Mouse (Mus musculus): Measurements from ENCODE around the gene Pik3r5. TPM values are rescaled to one million over a fixed set of nuclear protein-coding genes. Genes with fewer than 3 reads are reported as not detected.

The Pik3r5 gene
- total RNA-seq, 2 experiments from 2014 or later = 0.67 to 1.7 TPM

DNA sequence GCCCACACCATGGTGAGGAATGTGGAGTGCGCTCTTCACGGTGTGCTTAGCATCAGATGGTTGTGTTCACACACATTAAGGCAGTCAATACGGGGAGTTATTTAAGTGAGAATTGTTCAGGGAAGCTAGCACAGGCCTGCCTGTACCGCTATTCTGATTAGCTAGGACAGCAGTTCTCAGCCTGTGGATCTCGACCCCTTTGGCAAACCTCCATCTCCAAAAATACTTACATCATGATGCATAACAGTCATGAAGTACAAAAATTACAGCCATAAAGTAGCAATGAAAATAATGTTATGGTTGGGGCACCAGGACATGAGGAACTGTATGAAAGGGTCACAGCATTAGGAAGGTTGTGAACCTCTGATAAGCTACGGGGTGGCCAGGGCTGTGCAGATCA is 45.7 kb downstream of the Pik3r5 start:
- intact Hi-C loops (cut with DNase I) = no loop called here

DNA sequence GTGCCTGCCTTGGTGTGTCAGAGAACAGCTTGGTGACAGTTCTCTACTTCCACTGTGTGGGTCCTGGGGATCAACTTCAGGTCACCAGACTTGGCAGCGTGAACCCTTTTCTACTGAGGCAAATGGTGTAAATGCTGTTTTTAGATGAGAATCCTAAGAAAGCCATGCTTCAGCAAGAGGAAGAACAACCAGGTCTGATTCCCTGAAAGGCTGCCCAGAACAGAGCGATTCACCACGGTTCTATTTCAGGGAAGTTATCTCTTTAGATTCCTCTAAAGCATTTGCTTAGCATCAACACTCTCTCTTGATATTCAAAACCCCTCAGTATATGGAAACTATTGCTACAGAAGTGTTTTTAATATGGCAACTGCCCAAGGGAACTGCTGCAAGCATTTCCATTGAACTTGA is 46.7 kb downstream of the Pik3r5 start:
- intact Hi-C loops (cut with DNase I) = no loop called here

More for the DNA sequence above, 45.7 kb downstream of the Pik3r5 start:
- DNase-seq = no peak

DNA sequence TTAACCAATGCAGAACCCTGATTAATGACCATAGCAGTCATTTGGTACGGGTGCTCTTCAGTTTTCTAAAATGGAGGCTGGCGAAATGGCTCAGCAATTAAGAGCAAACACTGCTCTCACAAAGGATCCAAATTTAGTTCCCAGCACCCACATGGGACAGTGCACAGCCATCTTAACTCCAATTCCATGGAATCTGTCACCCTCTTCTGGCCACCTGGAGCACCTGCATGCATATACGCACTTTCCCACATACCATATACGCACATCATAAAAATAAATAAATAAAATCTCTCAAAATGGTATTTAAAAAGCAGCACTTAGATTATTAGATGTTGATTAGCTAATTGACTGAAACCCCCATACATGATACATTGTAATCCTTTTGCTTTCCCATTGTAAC is 48.7 kb downstream of the Pik3r5 start:
- DNase-seq = no peak
- intact Hi-C loops (cut with DNase I) = loop anchor here (5.0 to 10.0 kb wide), 2 partner anchors 48 to 244 kb away; partner anchors contain the start of gene Pik3r5

More for the DNA sequence above, 46.7 kb downstream of the Pik3r5 start:
- no peak for DNase-seq

DNA sequence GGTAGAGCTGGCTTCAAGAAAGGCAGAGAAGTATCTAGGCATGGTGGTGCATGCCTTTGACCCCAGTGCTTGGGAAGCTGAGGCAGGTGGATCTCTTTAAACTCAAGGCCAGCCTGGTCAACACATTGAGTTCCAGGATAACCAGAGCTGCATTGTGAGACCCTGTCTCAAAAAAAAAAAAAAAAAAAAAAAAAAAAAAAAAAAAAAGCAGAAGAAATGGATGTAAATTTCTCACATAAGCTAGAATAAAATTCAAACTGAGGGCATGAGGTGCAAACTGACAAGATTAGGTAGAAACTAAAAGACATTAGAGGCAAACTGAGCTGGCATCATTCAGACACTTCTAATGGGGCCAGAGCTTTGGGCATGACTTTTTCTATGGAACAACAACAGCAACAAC is 50.1 kb downstream of the Pik3r5 start:
- intact Hi-C loops (cut with DNase I) = loop anchor here (5.0 to 10.0 kb wide), 2 partner anchors 50 to 243 kb away; partner anchors contain the start of gene Pik3r5
- no peak for DNase-seq

DNA sequence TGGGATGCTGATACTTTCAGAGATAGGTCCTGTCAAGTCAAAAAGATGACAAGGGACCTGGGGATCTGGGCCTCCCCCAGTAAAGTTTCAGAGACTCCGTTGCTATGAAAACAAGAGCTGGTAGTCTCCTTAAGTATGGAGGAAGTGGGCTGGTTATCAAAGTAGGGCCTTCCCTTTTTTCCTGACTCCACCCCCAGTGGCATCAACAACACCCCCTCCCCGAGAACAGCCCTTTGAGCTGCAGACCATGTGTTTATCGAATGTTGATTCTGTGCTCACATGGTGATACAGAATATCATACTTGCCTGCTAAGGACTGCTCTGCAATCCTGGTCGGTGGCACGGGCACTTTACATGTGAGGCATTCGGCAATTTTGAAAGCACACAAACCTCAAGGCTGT is 51.3 kb downstream of the Pik3r5 start:
- no peak for DNase-seq
- intact Hi-C loops (cut with DNase I) = loop anchor here (5.0 to 10.0 kb wide), 2 partner anchors 51 to 242 kb away; partner anchors contain the start of gene Pik3r5

DNA sequence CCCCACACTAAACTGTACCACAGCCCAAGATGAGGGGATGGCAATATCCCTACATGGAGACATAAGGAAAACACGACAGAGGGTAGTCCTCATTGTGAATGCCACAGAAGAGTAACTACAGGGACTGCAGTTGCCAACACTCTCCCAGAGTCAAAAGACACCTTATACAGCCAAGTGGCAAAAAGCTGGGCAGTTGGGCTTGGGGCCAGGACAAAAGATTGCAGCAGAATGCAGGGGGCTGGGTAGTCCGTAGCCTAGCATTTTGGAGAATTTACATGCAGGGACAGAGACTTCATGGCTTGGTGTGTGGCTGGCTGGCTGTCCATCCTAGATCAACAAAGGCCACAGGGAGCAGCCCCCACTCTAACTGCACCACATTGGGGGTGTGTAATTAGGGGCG is 52.5 kb downstream of the Pik3r5 start:
- intact Hi-C loops (cut with DNase I) = loop anchor here (5.0 to 10.0 kb wide), 2 partner anchors 52 to 240 kb away; partner anchors contain the start of gene Pik3r5
- DNase-seq = no peak

DNA sequence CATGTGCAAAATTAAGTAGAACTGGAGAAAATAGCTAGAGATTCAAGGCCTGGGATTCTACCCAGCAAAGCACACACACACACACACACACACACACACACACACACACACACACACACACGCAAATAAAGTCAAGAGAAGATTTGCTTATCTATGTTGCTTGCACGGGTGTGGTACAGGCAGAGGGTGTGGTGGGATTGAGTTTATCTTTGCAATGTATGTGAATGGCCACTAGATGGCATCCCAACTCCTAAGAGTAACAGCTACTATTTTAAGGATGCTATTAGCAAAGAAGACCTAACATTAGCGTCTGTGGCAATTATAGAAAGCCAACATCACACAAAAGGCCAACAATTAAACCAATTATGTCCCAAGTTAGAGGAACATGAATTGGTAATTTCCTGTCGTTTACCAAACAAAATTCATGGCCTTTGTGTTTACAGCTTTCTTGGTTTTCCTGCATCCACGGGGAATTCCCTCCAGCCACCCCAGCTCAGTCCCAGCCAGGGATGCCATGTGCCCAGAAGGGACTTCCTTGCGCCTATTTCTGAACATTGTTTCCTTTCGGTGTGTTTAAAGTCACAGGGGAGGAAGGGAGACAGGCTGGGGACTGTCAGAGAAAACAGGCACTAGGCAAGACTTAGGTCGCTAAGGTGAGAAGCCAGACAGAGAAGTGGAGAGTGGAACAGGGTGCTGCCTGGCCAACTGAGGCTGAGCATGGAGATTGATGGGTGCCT is 53.5 kb downstream of the Pik3r5 start:
- intact Hi-C loops (cut with DNase I) = loop anchor here (1.0 to 10.0 kb wide), 5 partner anchors 42 to 390 kb away; no protein-coding TSS in a partner anchor
- DNase-seq = peak in 1 of 2 experiments; percentile 33

DNA sequence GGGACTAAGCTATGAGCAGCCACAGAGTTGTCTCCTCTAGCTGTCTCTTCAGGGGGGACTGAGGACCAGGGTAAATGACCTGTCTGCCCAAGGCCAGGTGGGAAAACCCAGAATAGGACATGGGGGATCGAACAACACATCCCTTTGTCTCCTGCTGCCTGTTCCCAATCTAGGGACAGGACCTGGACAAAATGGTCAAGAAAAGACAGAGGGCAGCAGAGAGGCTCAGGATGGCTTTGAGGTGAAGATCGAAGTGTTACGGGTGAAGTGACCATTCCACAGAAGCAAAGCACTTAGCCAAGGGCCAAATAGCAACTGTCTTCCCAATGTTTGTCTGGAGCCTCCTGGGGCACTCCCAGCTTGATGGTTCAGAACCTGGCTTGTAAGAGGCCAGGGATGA is 54.2 kb downstream of the Pik3r5 start:
- DNase-seq = no peak
- intact Hi-C loops (cut with DNase I) = loop anchor here (5.0 to 10.0 kb wide), 3 partner anchors 41 to 321 kb away; no protein-coding TSS in a partner anchor

DNA sequence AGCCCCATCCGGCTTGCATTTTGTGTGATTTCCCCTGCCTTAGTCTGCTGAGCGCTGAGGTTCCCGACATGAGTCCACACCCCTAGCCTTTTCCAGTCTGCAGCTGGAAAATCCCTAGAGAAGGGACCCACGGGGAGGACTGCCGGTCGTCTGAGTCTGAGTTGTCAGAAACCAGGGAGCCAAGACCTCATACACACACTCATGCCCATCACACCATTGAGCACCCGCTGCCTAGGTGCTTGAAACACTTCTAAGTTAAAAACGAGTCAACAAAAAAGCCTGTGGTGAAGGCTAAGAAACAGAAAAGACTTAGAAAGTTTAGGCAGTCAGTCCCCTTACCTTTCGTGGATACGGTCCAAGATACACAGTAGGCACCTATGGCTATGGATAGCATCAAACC is 55.8 kb downstream of the Pik3r5 start:
- DNase-seq = no peak
- intact Hi-C loops (cut with DNase I) = loop anchor here (5.0 to 10.0 kb wide), 3 partner anchors 40 to 320 kb away; no protein-coding TSS in a partner anchor

DNA sequence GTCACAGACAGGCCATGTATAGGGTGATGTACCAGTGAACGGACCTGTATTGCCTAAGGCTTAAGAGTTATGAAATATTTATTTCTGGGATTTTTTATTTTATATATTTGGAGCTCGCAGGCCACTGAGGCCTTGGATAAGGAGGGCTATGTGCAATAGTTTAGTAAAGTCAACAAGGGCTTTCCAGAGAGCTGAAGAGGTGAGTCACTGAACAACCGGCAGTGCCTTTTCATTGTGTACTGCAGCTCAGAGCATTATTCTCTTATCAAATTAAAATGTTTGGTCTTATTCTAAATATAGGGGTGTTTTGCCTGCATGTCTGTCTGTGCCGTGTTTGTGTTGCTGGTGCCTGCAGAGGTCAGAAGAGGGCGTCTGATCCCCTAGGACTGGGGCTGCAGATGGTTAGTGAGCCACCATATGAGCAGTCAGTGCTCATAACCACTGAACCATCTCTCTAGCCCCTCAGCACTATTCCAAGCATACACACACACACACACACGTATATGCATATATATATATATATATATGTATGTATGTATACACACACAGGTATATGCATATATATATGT is 56.4 kb downstream of the Pik3r5 start:
- intact Hi-C loops (cut with DNase I) = loop anchor here (5.0 to 10.0 kb wide), 3 partner anchors 39 to 319 kb away; no protein-coding TSS in a partner anchor
- no peak for DNase-seq

DNA sequence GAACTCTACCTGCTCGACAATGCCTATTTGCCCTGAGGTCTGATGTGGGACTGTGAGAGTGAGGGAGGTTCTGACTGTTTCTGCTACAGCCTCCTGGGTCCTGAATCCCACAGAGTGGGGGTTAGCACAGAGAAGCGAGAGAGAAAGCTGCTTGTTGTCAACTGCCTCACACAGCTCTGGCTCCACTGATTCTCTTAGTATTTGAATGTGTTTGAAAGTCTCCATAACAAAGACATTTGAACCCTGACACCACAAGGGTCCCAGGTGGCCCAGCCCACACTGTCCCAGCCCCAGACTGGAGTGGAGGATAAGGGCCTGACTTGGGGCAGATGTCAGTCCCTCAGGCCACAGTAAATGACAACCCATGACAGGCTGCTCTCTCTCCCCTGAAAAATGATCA is 57.3 kb downstream of the Pik3r5 start:
- intact Hi-C loops (cut with DNase I) = loop anchor here (5.0 to 10.0 kb wide), 3 partner anchors 38 to 318 kb away; no protein-coding TSS in a partner anchor
- DNase-seq = no peak

DNA sequence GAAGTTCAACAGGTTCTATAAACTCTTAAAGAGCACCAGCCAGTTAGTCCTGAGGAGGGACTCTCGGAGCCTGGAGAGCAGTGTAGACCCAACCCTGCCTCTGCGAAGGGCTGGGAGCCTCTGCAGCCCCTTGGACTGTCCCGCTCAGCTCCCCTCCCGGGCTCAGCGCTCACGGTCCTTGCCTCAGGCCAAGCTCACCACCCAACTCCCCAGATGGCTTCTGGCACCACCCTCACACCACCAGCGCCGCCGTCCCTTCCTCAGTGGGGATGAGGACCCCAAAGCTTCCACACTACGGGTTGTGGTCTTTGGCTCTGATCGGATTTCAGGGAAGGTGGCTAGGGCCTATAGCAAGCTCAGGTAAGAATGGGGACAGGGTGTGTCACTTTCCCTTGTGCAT is 60.7 kb downstream of the Pik3r5 start:
- no peak for DNase-seq
- intact Hi-C loops (cut with DNase I) = no loop called here

DNA sequence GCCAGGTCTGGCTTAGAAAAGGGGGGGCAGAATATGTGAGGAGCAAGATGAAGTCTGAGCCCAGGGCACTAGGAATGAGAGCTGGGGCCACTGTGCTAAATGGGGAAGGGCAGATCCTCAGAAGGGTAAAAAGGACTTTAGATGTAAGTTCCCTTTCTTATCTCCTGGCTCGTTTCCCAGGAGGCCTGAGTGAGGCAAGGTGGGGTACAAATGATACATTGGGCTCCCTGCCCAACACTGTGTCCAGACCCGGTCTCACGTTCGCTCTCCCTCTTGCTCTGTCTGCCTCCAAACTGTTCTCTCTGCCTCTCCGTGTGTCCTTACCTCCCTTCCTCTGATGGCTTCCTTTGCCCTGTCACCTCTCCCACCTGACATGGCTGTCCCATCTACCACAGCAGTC is 61.8 kb downstream of the Pik3r5 start:
- no peak for DNase-seq
- intact Hi-C loops (cut with DNase I) = no loop called here

DNA sequence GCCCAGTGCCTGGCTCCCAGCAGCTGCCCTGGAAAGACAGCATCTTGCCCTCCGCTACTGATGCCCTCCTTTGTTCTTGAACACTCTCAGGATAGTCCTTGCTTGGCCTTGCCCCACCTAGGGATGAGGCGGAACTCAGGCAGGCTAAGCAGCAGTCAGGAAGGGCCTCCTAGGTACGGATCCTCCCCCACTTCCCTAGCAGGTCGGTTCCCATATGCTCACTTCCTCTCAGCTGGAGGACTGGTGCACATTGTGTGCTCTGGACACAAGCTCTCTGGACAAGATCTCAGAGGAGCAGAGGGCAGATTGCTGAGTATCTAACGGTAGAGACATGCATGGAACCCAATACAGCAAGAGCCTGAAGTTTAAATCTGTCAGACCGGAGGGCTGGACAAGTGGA is 65.2 kb downstream of the Pik3r5 start:
- DNase-seq = no peak

DNA sequence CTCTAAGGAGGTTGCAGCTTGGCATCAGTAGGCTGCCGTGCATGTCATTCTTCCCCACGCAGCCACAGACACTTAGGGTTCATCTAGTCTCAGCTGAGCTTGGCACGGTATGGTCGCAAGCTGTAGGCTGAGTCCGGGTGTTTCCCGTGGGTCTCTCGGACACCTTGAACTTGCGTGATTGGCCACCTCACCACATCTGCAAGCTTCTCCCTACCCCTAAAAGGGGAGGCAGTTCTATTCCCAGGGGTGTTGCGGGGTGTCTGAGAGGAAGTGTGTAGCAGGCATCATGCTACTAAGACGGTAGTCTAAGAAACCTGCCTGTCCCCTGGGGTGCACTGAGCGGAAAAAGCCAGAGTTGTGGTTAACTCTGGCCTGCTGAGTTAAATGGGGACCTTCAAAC is 66.6 kb downstream of the Pik3r5 start:
- intact Hi-C loops (cut with DNase I) = no loop called here
- DNase-seq = no peak

More for the DNA sequence above, 65.2 kb downstream of the Pik3r5 start:
- intact Hi-C loops (cut with DNase I) = loop anchor here (2.0 kb wide), 1 partner anchor 34 kb away; no protein-coding TSS in a partner anchor

DNA sequence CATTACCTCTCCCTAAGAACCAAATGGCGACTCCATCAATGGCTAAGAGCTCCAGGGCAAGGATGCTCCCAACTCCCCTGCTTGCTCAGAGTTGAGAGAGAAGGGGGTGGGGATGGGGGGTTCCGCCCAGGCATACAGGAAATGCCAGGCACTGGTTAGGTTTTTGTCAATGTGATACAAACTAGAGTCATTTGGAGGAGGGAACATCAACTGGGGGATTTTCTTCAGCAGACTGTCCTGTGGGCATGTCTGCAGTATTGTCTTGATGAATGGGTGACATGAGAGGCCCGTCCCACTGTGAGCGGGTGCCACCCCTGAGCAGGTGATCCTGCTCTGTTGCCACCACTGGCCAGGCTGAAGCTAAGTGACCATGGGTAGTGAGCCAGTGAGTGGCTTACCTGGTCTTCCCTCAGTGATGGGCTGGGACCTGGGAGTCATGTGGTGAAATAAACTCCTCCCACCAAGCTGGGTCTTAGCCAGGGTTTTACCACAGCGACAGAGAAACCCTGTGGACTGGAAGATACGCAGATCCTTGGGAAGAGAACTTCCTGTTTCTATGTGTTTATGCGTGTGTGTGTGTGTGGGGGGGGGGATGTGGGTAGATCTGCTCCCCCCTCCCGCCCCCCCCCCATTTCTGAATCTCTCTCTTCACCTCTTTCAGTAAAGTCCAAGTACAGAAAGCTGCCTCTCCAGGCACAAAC is 67.2 kb downstream of the Pik3r5 start:
- intact Hi-C loops (cut with DNase I) = no loop called here
- no peak for DNase-seq

DNA sequence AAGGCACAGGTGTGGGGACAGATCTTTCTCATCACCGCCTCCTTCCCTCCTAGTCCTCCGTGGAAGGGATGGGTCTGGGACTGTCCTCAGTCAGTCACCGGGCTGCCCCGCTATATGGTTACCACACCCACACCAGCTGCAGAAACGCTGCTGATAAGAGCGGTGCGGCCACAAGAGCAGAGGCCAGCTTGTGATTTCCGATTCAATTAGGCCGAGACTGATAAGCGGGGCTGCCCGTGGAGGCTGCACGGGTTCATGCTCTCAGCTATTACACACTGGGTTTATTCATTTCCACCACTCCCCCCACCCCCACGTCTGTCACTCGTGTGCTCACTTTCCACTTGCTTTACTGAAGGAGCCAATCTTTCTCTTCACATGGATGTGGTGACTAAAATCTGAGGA is 69.0 kb downstream of the Pik3r5 start:
- intact Hi-C loops (cut with DNase I) = no loop called here
- no peak for DNase-seq

DNA sequence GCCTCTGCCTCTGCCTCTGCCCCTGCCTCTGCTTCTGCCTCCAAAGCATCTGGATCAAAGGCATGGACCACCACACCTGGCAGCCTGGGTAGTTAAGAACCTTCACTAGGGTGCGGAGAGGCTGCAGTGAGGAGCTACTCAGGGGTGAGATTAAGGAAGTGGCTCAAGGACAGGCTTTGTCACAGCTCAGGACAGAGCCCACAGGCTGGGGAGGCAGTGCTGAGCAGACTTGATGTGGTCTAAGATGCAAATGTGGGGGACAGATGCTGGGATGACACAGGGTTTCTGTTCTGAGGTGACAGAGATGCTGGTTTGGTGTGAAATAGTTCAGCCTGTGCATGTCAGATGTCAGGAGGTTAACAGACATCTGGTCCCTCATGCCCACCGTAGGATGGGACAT is 70.5 kb downstream of the Pik3r5 start:
- no peak for DNase-seq
- intact Hi-C loops (cut with DNase I) = loop anchor here (2.0 kb wide), 1 partner anchor 20 kb away; no protein-coding TSS in a partner anchor

DNA sequence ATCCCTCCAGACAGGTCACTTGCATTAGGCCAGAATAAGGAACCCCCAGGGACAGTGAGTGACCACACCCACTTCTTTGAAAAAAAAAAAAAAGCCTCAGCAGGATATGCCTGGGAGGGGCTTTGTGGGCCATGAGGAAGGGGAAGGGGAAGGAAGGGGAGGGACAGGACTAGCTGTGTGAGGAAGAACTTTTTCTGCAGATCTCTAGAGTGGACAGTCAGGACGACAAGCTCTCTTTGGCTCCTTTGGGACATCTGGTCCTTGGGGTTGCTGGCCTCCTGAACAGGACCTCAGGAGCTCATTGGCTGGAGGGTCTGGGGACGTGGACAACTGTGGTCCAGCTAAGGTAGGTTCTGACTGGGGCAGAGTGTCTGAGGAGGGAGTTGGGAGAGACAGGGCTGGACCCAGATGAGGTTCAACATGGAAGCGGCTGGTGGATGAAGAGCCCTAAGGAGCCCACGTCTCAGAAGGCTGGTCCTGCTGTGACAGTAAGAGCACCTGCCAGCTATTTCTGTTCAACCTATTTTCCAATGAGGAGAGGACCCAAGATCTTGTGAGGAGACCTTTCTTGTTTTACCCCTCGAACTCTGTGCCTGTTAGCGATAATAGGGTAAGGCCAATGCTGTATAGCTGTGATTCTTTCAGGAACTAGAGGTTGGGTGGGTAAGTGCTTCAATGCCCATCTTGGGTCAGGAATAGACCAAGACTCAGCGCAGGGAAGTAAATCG is 71.1 kb downstream of the Pik3r5 start, which contains the start of gene Pik3r6:
TSS of gene Pik3r6 (plus strand) at position 118 of the 728 bp plus-strand sequence.
- peak; percentile 52 to 54 for DNase-seq
- intact Hi-C loops (cut with DNase I) = loop anchor here (2.0 kb wide), 1 partner anchor 20 kb away; no protein-coding TSS in a partner anchor

DNA sequence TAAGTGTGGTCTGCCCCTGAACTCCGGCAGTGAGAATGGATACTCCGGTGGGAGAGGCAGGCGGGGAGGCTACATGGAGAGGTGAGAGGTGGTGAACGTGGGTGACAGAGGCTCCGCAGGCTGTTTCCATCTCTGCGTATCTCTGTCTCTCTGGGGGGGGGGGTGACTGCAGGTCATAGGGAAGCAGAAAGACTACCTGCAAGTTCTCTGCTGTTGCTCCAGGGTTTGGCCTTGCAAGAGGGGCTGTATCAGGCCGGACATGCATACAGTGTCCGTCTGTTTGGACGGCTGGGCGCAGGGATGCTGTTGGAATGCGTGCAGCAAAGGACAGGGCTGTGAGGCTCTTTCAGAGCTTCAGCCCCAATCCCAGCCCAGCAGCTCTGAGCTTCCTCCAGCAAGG is 73.0 kb downstream of the Pik3r5 start:
- intact Hi-C loops (cut with DNase I) = no loop called here
- DNase-seq = no peak

Measured in heart, postnatal 36 days (tissue).